Mouse (Mus musculus) layer of hippocampus, adult 9-10 months (tissue): Measurements from ENCODE around the gene 2610528J11Rik.
"Not testable (repeated sequence)": the region's sequence is repeated elsewhere in the genome, so short reads cannot be mapped to it uniquely, and the experiment has no call there.

ENCODE experiments used
- DNase-seq: peaks from one replicate; pipeline ENCODE4 v3.0.0; 2022; ENCODE audit warnings: low spot score

2610528J11Rik gene

DNA sequence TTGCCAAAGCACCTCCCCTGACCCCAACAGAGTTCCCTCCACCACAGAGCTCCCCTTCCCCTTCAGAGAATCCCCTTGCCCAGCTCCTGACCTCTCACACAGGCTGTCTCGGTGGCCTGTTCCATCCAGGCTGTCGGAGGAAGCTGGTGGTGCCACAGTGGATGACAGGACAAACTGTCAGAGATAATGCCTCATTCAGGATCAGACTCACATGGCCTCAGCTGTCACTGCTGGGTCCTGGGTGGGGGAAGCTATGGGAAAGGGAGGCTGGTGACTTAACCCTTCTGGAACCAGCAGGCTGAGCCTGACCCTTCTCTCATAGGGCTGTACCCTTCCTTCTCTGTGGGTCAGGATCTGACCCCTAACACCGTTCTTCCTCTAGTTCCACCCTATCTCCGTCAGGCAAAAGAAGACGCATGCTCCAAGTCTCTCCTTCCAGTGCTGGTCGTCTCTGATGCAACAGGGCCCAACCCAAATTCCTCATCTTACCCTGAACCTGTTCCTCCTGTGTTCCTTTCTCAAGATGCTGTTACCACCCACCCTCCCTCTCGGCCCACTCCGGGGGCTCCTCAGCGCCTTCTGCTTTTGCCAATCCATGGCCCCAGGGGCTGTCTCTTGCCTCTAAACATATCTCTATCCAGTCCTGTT, 15.8 kb downstream of the 2610528J11Rik start:
- DNase-seq, result no peak

GRCm38 (mm10) chr4:118543158-118543530, 16.3 kb downstream of the 2610528J11Rik start:
- no peak for DNase-seq

- DNase-seq, result no peak
These were observed 16.9 kb downstream of the 2610528J11Rik start, which contains the start of gene Tmem125 for GRCm38 (mm10) chr4:118543592-118544260. Tmem125 (minus strand) TSS chr4:118544044.

- DNase-seq, result no peak
These were observed 17.8 kb downstream of the 2610528J11Rik start for GRCm38 (mm10) chr4:118544441-118545127.

DNA sequence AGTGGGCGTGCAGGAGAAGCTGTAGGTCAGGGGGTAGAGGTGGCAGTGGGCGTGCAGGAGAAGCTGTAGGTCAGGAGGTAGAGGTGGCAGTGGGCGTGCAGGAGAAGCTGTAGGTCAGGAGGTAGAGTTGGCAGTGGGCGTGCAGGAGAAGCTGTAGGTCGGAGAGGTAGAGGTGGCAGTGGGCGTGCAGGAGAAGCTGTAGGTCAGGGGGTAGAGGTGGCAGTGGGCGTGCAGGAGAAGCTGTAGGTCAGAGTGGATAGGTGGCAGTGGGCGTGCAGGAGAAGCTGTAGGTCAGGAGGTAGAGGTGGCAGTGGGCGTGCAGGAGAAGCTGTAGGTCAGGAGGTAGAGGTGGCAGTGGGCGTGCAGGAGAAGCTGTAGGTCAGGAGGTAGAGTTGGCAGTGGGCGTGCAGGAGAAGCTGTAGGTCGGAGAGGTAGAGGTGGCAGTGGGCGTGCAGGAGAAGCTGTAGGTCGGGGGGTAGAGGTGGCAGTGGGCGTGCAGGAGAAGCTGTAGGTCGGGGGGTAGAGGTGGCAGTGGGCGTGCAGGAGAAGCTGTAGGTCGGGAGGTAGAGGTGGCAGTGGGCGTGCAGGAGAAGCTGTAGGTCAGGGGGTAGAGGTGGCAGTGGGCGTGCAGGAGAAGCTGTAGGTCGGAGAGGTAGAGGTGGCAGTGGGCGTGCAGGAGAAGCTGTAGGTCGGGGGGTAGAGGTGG, 20.8 kb downstream of the 2610528J11Rik start:
- DNase-seq, result not testable (repeated sequence)

DNA sequence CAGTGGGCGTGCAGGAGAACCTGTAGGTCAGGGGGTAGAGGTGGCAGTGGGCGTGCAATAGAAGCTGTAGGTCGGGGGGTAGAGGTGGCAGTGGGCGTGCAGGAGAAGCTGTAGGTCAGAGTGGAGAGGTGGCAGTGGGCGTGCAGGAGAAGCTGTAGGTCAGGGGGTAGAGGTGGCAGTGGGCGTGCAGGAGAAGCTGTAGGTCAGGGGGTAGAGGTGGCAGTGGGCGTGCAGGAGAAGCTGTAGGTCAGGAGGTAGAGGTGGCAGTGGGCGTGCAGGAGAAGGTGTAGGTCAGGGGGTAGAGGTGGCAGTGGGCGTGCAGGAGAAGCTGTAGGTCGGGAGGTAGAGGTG, 21.3 kb downstream of the 2610528J11Rik start:
- not testable (repeated sequence) for DNase-seq

- no peak for DNase-seq
These were observed 26.3 kb downstream of the 2610528J11Rik start for GRCm38 (mm10) chr4:118553039-118553649.

GRCm38 (mm10) chr4:118564062-118564925, 37.5 kb downstream of the 2610528J11Rik start:
- no peak for DNase-seq

DNA sequence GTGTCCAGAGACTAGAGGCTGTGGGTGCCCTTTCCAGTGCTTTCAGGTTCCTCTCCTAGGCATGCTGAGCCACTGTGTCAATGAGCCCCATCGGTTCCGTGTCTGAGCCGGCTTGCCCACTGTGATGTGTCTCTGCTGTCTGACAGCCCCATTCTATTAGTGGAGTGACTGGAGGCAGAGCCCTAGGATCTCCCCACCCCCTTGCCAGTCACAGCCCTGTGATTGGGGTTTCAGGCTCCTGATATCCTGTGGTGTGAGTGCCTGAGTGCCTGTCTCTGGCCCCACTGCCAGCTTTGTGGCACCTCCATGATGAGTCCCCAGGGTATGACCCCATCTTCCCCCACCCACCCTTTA, 38.1 kb downstream of the 2610528J11Rik start:
- DNase-seq, result no peak

GRCm38 (mm10) chr4:118566161-118566676, 39.4 kb downstream of the 2610528J11Rik start:
- DNase-seq, result no peak

DNA sequence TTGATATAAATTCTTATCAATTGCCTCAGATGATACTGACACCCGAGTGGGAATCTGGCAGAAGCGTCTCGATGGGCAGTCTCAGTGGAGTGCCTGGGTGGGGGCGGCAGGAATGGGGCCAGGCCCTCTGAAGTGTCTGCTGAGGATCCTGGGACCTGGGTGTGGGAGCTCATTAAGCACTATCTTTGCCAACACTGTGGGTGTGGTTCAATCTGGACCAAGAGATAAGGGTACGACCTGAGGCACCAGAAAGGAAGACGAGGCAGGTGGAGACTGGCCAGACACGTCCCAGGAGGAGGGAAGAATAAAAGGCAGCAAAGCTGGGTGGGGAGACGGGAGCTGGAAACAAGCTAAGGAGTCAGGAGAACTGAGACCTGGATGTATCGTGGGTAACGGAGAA, 41.9 kb downstream of the 2610528J11Rik start:
- no peak for DNase-seq

DNA sequence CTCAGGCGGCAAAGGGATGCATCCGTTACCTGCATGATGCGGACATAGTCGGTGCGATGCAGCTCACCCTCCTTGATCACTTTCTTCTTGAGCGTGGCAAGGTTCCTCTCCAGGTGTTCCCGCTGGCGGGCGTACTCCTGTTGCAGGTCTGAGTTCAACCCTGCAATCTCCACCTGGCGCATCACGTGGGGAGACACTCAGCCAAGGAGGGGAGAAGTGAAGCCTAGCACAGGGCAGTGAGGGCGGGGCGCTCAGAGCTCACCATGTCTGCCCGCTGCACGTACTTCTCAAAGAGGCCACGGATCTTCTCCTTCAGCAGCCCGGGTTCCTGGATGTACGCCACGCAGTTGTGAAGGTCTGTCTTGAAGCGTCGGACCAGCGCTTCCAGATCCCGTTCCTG, 42.5 kb downstream of the 2610528J11Rik start:
- DNase-seq, result no peak

DNA sequence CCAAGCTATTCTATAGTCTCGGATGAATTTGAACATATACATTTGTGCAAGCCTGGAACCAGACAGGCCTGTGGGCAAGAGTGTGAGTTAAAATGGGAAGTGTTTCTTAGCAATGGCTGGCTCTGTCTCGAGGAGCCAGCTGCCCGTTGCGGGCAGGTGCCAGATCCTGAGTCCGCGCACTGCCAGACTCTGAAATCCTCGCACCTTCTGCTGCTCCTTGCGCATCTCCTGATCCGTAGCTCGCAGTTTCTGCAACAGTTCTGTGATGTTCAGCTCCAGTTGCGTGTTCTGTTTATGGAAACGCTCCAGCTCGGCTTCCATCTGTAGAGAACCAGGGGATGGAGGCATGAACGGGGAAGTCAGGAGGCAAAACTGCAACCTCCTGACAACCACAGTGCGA, 44.6 kb downstream of the 2610528J11Rik start:
- DNase-seq, result no peak

- peak; percentile 83 for DNase-seq
These were observed 49.3 kb downstream of the 2610528J11Rik start for GRCm38 (mm10) chr4:118576097-118576496.

GRCm38 (mm10) chr4:118579313-118579712, 52.5 kb downstream of the 2610528J11Rik start:
- no peak for DNase-seq
